In genomic region chr11:5259944-5260598, GRCm38 (mm10) we compare ENCODE assay signal across 8 mouse cellular contexts. TPM values are rescaled to one million over a fixed set of nuclear protein-coding genes. Genes with fewer than 3 reads are reported as not detected.
A peak's percentile ranks its signal among the peaks of the same experiment; 100 is the strongest.
DNase-seq lines count a peak whose midpoint lies in the region; ATAC-seq and TF ChIP-seq lines count a peak whose summit lies in the region.

No protein-coding gene starts in this region.

- H3K4me2 ChIP-seq in forebrain, embryonic 11.5 days (ENCODE audit: low read depth, low read length, severe bottlenecking) = peak overlapping the region; percentile 82; the same call in 1 of the 2 replicates
- H3K4me2 ChIP-seq in limb, embryonic 12.5 days = peak overlapping the region; percentile 81
- H3K4me2 ChIP-seq in stomach, embryonic 16.5 days (ENCODE audit: low read depth, low read length) = peak overlapping the region; percentile 79

- H3K9me3 ChIP-seq in forebrain, embryonic 11.5 days (ENCODE audit: control insufficient read depth, low read length) = no peaks in the 10 kb centered on the region
- H3K9me3 ChIP-seq in limb, embryonic 12.5 days = no peaks in the 10 kb centered on the region
- H3K9me3 ChIP-seq in stomach, embryonic 16.5 days (replicated peaks; ENCODE audit: control insufficient read depth, low read length) = no peaks in the 10 kb centered on the region

- H3K36me3 ChIP-seq in forebrain, embryonic 11.5 days (ENCODE audit: control insufficient read depth, insufficient read depth, low read length) = no peaks in the 10 kb centered on the region
- H3K36me3 ChIP-seq in limb, embryonic 12.5 days = no peaks in the 10 kb centered on the region
- H3K36me3 ChIP-seq in stomach, embryonic 16.5 days (ENCODE audit: control insufficient read depth, insufficient read depth, low read length) = no peaks in the 10 kb centered on the region

- ATAC-seq in forebrain, embryonic 11.5 days (replicated peaks; ENCODE audit: low FRiP score) = no peak
- ATAC-seq in limb, embryonic 12.5 days (ENCODE audit: insufficient number of reproducible peaks, insufficient read depth, low FRiP score, low TSS enrichment, low read depth) = no peak
- ATAC-seq in stomach, embryonic 16.5 days (ENCODE audit: insufficient read depth, low FRiP score) = no peak

- no peak for TF ChIP-seq CTCF in left cerebral cortex, adult 2 months (IDR thresholded peaks at IDR 0.05)

- intact Hi-C loops in left cerebral cortex, adult 2 months (cut with DNase I) = loop anchor here (5.0 to 10.0 kb wide), 2 partner anchors 73 to 145 kb away; no protein-coding TSS in a partner anchor
- intact Hi-C loops in left cerebral cortex, postnatal 25 days (cut with DNase I) = loop anchor here (2.0 to 5.0 kb wide), 3 partner anchors 15 to 93 kb away; no protein-coding TSS in a partner anchor

- WGBS in forebrain, embryonic 11.5 days = 67% methylated on average over 10 of the region's 10 CpGs
- WGBS in limb, embryonic 12.5 days = 24% methylated on average over 10 of the region's 10 CpGs
- 35% methylated on average over 10 of the region's 10 CpGs for WGBS in stomach, embryonic 16.5 days

- H3K27me3 ChIP-seq in forebrain, embryonic 11.5 days (ENCODE audit: control insufficient read depth, insufficient read depth, low read length) = no peaks in the 10 kb centered on the region
- 0 out of 2 replicates have a peak, but pooled peaks cover 5% of the 10 kb centered on the region for H3K27me3 ChIP-seq in limb, embryonic 12.5 days
- no peaks in the 10 kb centered on the region for H3K27me3 ChIP-seq in stomach, embryonic 16.5 days (ENCODE audit: control insufficient read depth, insufficient read depth, low read length)

- H3K4me3 ChIP-seq in left cerebral cortex, adult 2 months = peak overlapping the region; percentile 91; the same call in 1 of the 2 replicates
- peak overlapping the region; percentile 82; the same call in 1 of the 2 replicates for H3K4me3 ChIP-seq in forebrain, embryonic 11.5 days (ENCODE audit: low read depth, low read length)
- peak overlapping the region; percentile 95 for H3K4me3 ChIP-seq in limb, embryonic 12.5 days (replicated peaks)
- peak overlapping the region; percentile 83 for H3K4me3 ChIP-seq in stomach, embryonic 16.5 days (replicated peaks; ENCODE audit: low read length)

- H3K4me1 ChIP-seq in forebrain, embryonic 11.5 days (replicated peaks; ENCODE audit: control insufficient read depth, insufficient read depth, low read length) = peaks cover 8% of the 10 kb centered on the region
- peaks cover 37% of the 10 kb centered on the region for H3K4me1 ChIP-seq in limb, embryonic 12.5 days (replicated peaks)
- peaks cover 21% of the 10 kb centered on the region for H3K4me1 ChIP-seq in stomach, embryonic 16.5 days (ENCODE audit: control insufficient read depth, insufficient read depth, low read length)

- no peak overlapping the region for H3K27ac ChIP-seq in left cerebral cortex, adult 2 months
- H3K27ac ChIP-seq in forebrain, embryonic 11.5 days (ENCODE audit: low read depth, low read length) = no peak overlapping the region
- H3K27ac ChIP-seq in limb, embryonic 12.5 days = peak overlapping the region; percentile 45; the same call in 1 of the 2 replicates
- peak overlapping the region; percentile 24; the same call in 1 of the 2 replicates for H3K27ac ChIP-seq in stomach, embryonic 16.5 days (ENCODE audit: low read length)

- H3K9ac ChIP-seq in forebrain, embryonic 11.5 days (ENCODE audit: low read length) = no peak overlapping the region
- H3K9ac ChIP-seq in limb, embryonic 12.5 days (replicated peaks) = peak overlapping the region; percentile 40; the same call in 1 of the 2 replicates
- H3K9ac ChIP-seq in stomach, embryonic 16.5 days (ENCODE audit: low read length) = peak overlapping the region; percentile 96

- no peak for DNase-seq in left cerebral cortex, adult 2 months (ENCODE audit: extremely low spot score in 1 of 2, low spot score in 2 of 2)
- DNase-seq in left cerebral cortex, adult 11 months (ENCODE audit: low spot score) = no peak
- DNase-seq in forebrain, embryonic 11.5 days (ENCODE audit: low spot score) = no peak
- DNase-seq in gastrocnemius, adult 18-20 months (ENCODE audit: low spot score) = no peak
- DNase-seq in cerebellum, postnatal 25 days = no peak
- DNase-seq in left cerebral cortex, postnatal 25 days (ENCODE audit: low spot score in 2 of 2) = no peak

RNA-seq across cellular contexts. Expression of gene Kremen1, which starts 1.3 kb away (rescaled TPM):
- 10 to 100 TPM; 14.8 to 15.4 TPM for total RNA-seq in left cerebral cortex, adult 2 months (2021)
- 10.8 and 11.3 TPM in 2 replicates for polyA plus RNA-seq in forebrain, embryonic 11.5 days (2014; fragmentation: Nextera tagmentation; extraction: Ambion mirVana)
- polyA plus RNA-seq in limb, embryonic 12.5 days (2016; fragmentation: Nextera tagmentation; extraction: Ambion mirVana) = 24.2 and 26.2 TPM in 2 replicates
- polyA plus RNA-seq in stomach, embryonic 16.5 days (2015; fragmentation: Nextera tagmentation; extraction: Ambion mirVana) = 24.0 and 26.2 TPM in 2 replicates
- total RNA-seq in gastrocnemius, adult 18-20 months (2021) = 10 to 100 TPM; 43.0 to 53.7 TPM
- 10 to 100 TPM; 14.0 to 15.9 TPM for total RNA-seq in left cerebral cortex, postnatal 25 days (2021)

Comparison
In these comparisons a context has a peak if more than half of its experiments do, and no peak if none do; other contexts are left out.
1. H3K27ac ChIP-seq: peak in limb, embryonic 12.5 days (single experiment) and stomach, embryonic 16.5 days (single experiment); none in left cerebral cortex, adult 2 months (single experiment) and forebrain, embryonic 11.5 days (single experiment).
2. Peak in every context shown above with its lines, with median percentiles within 50 percentile points of each other: H3K4me3 ChIP-seq and H3K4me2 ChIP-seq.